Mouse (Mus musculus) urinary bladder, postnatal 4 days (tissue): ENCODE results near the gene Il18.

Experiments used
- DNase-seq, 2 experiments: peaks; one replicate each; pipeline ENCODE4 v3.0.0; 2021 to 2022; ENCODE audit warnings: low spot score in 2 of 2

The Il18 gene

GRCm38 (mm10) chr9:50554241-50555093, at the start of gene Il18:
Gene Il18, plus strand, starts transcription at chr9:50554827.
- DNase-seq, result no peak

GRCm38 (mm10) chr9:50505405-50505804, 49.2 kb upstream of the Il18 start:
- no peak for DNase-seq

GRCm38 (mm10) chr9:50507570-50507969, 47.1 kb upstream of the Il18 start:
- DNase-seq, result no peak

- DNase-seq, result no peak
These were observed 39.2 kb upstream of the Il18 start for GRCm38 (mm10) chr9:50515462-50515861.

GRCm38 (mm10) chr9:50518781-50519180, 35.8 kb upstream of the Il18 start:
- DNase-seq, result no peak

- DNase-seq, result no peak
These were observed 33.9 kb upstream of the Il18 start for GRCm38 (mm10) chr9:50520748-50521147.

GRCm38 (mm10) chr9:50521562-50521961, 33.1 kb upstream of the Il18 start:
- no peak for DNase-seq

GRCm38 (mm10) chr9:50522574-50522973, 32.1 kb upstream of the Il18 start:
- DNase-seq, result no peak

GRCm38 (mm10) chr9:50524936-50525335, 29.7 kb upstream of the Il18 start:
- no peak for DNase-seq

- DNase-seq, result no peak
These were observed 29.0 kb upstream of the Il18 start for GRCm38 (mm10) chr9:50525585-50525984.

- DNase-seq, result no peak
These were observed 26.8 kb upstream of the Il18 start for GRCm38 (mm10) chr9:50527860-50528259.

GRCm38 (mm10) chr9:50528293-50528892, 26.2 kb upstream of the Il18 start, which contains the start of gene Pts:
Gene Pts, minus strand, starts transcription at chr9:50528724.
- peak; percentile 96 to 99 for DNase-seq

GRCm38 (mm10) chr9:50530890-50531289, 23.7 kb upstream of the Il18 start:
- no peak for DNase-seq

- no peak for DNase-seq
These were observed 21.3 kb upstream of the Il18 start for GRCm38 (mm10) chr9:50533328-50533727.

- DNase-seq, result no peak
These were observed 20.8 kb upstream of the Il18 start for GRCm38 (mm10) chr9:50533791-50534190.

- DNase-seq, result no peak
These were observed 18.7 kb upstream of the Il18 start for GRCm38 (mm10) chr9:50535930-50536329.

GRCm38 (mm10) chr9:50536603-50537135, 18.0 kb upstream of the Il18 start:
- no peak for DNase-seq

- no peak for DNase-seq
These were observed 17.3 kb upstream of the Il18 start for GRCm38 (mm10) chr9:50537295-50537694.

- DNase-seq, result no peak
These were observed 14.5 kb upstream of the Il18 start for GRCm38 (mm10) chr9:50540170-50540569.

- DNase-seq, result no peak
These were observed 12.2 kb upstream of the Il18 start for GRCm38 (mm10) chr9:50542401-50542800.

- DNase-seq, result no peak
These were observed 6.7 kb upstream of the Il18 start for GRCm38 (mm10) chr9:50547859-50548478.

- DNase-seq, result no peak
These were observed 5.7 kb upstream of the Il18 start for GRCm38 (mm10) chr9:50548936-50549335.
